Mouse (Mus musculus) erythroblast, embryonic 14.5 days (primary cell): ENCODE data around the gene Htr5a.

ENCODE experiments used
- GATA1 ChIP-seq: IDR thresholded peaks from 2 replicates; pipeline ENCODE4 v1.6.1; 2012; ENCODE audit warnings: low read length, inconsistent platforms, mixed read lengths
- TAL1 ChIP-seq: IDR thresholded peaks from 3 replicates; pipeline ENCODE4 v1.6.1; 2012; ENCODE audit warnings: low read length, inconsistent platforms, mixed read lengths

- TF ChIP-seq TAL1: no peak
- TF ChIP-seq GATA1: no peak
Observed at GRCm38 (mm10) chr5:27841701-27842295, at the start of gene Htr5a.
